39 mouse cellular contexts compared by ENCODE assay signal in genomic region chr1:133292608-133293007, GRCm38 (mm10). TPM values are rescaled to one million over a fixed set of nuclear protein-coding genes. Genes with fewer than 3 reads are reported as not detected.
DNase-seq lines count a peak whose midpoint lies in the region; ATAC-seq and TF ChIP-seq lines count a peak whose summit lies in the region.
"Had no signal": no experiment of that assay in that cellular context is flagged by ENCODE, and none has a peak within 500 bp of the region (broad histone marks: within the 10 kb centered on the region; RNA-seq: fewer than 3 reads in every experiment).

No protein-coding gene starts in this region.

- TF ChIP-seq CTCF in gastrocnemius, adult 2 months (IDR thresholded peaks at IDR 0.05): peak; percentile 26; the same call in 1 of the 2 replicates
- TF ChIP-seq CTCF in kidney, postnatal 0 days (IDR thresholded peaks at IDR 0.05; ENCODE audit: low read depth): peak; percentile 37; the same call in 1 of the 2 replicates

- H3K9ac ChIP-seq in kidney, postnatal 0 days (ENCODE audit: low read depth, low read length): no peak overlapping the region
- H3K9ac ChIP-seq: embryonic facial prominence, embryonic 13.5 days; hindbrain, embryonic 13.5 days; liver, embryonic 13.5 days; lung, embryonic 15.5 days; neural tube, embryonic 12.5 days had no signal

- H3K36me3 ChIP-seq in kidney, postnatal 0 days (ENCODE audit: insufficient read depth, low read length): 0 out of 2 replicates have a peak, but pooled peaks cover 11% of the 10 kb centered on the region
- H3K36me3 ChIP-seq: embryonic facial prominence, embryonic 13.5 days; G1E; liver, embryonic 13.5 days; lung, embryonic 15.5 days had no signal

- H3K9me3 ChIP-seq in kidney, postnatal 0 days (replicated peaks; ENCODE audit: low read length): no peaks in the 10 kb centered on the region
- H3K9me3 ChIP-seq: embryonic facial prominence, embryonic 13.5 days; forebrain, embryonic 10.5 days; G1E; hindbrain, embryonic 13.5 days; liver, embryonic 13.5 days; lung, embryonic 15.5 days; midbrain, embryonic 10.5 days; neural tube, embryonic 12.5 days had no signal

- H3K27me3 ChIP-seq in kidney, postnatal 0 days (ENCODE audit: insufficient read depth, low read length): 0 out of 2 replicates have a peak, but pooled peaks cover 3% of the 10 kb centered on the region
- H3K27me3 ChIP-seq: embryonic facial prominence, embryonic 13.5 days; hindbrain, embryonic 13.5 days; liver, embryonic 13.5 days; neural tube, embryonic 12.5 days had no signal

- DNase-seq in gastrocnemius, adult 2 months: no peak
- no peak for DNase-seq in gastrocnemius, adult 18-20 months (ENCODE audit: low spot score)
- no peak for DNase-seq in kidney, postnatal 0 days (ENCODE audit: low spot score)
- no peak for DNase-seq in kidney, postnatal 4 days
- DNase-seq in adipocyte (ENCODE audit: low spot score): peak; percentile 34
- peak; percentile 42 for DNase-seq in lung, postnatal 10 days
- no peak for DNase-seq in gastrocnemius, postnatal 36 days
- no peak for DNase-seq in cerebellum, adult 11 months
- DNase-seq: adrenal gland, postnatal 10 days; cerebellum, adult 9-11 months; gastrocnemius, postnatal 14 days; heart, adult 11 months; heart, postnatal 4 days; kidney, adult 8-10 months; kidney, postnatal 14 days; left cerebral cortex, postnatal 4 days; liver, embryonic 13.5 days; right cerebral cortex, adult 18-20 months; spleen, adult 18-20 months; thymus, adult 2 months; thymus, postnatal 36 days had no signal

- intact Hi-C loops in gastrocnemius, adult 2 months (cut with DNase I): no loop called here
- intact Hi-C loops in gastrocnemius, postnatal 36 days (cut with DNase I): no loop called here

- no peak overlapping the region for H3K4me2 ChIP-seq in kidney, postnatal 0 days (ENCODE audit: low read length)
- H3K4me2 ChIP-seq: embryonic facial prominence, embryonic 13.5 days; heart, embryonic 11.5 days; hindbrain, embryonic 13.5 days; liver, embryonic 13.5 days; lung, embryonic 15.5 days; neural tube, embryonic 12.5 days had no signal

- no peaks in the 10 kb centered on the region for H3K4me1 ChIP-seq in kidney, postnatal 0 days (replicated peaks; ENCODE audit: insufficient read depth, low read length)
- H3K4me1 ChIP-seq: liver, embryonic 13.5 days had no signal

- H3K4me3 ChIP-seq in gastrocnemius, adult 2 months: no peak overlapping the region
- no peak overlapping the region for H3K4me3 ChIP-seq in kidney, postnatal 0 days (replicated peaks; ENCODE audit: low read depth, low read length)
- H3K4me3 ChIP-seq: embryonic facial prominence, embryonic 13.5 days; forebrain, embryonic 10.5 days; hindbrain, embryonic 13.5 days; liver, embryonic 13.5 days; lung, embryonic 15.5 days; midbrain, embryonic 10.5 days; myocyte; neural tube, embryonic 12.5 days had no signal

- H3K27ac ChIP-seq in gastrocnemius, adult 2 months: no peak overlapping the region
- H3K27ac ChIP-seq in kidney, postnatal 0 days: no peak overlapping the region
- H3K27ac ChIP-seq: embryonic facial prominence, embryonic 13.5 days; forebrain, embryonic 10.5 days; hindbrain, embryonic 13.5 days; liver, embryonic 13.5 days; lung, embryonic 15.5 days; midbrain, embryonic 10.5 days; neural tube, embryonic 12.5 days had no signal

- no peak for ATAC-seq in kidney, postnatal 0 days (replicated peaks; ENCODE audit: low FRiP score, low read depth)
- ATAC-seq: forebrain, embryonic 16.5 days; inflammation-experienced regulatory T-cells, adult 6 months; midbrain, embryonic 16.5 days had no signal

RNA-seq across cellular contexts. Expression of gene Golt1a, which starts 17.0 kb away (rescaled TPM):
- total RNA-seq in gastrocnemius, adult 2 months (2021): not detected
- not detected for total RNA-seq in gastrocnemius, adult 18-20 months (2021)
- 15.4 and 20.6 TPM in 2 replicates for polyA plus RNA-seq in kidney, postnatal 0 days (2015; fragmentation: Nextera tagmentation; extraction: Ambion mirVana)
- total RNA-seq in gastrocnemius, postnatal 36 days (2021): not detected
- total RNA-seq: G1E; gastrocnemius, postnatal 14 days; heart, postnatal 4 days; layer of hippocampus, adult 18-20 months; layer of hippocampus, postnatal 25 days; megakaryocyte progenitor cell, adult 5-6 weeks had no signal
- polyA plus RNA-seq: embryonic facial prominence, embryonic 13.5 days; forebrain, embryonic 10.5 days; forebrain, embryonic 16.5 days; G1E; heart, embryonic 11.5 days; heart, embryonic 16.5 days; hindbrain, embryonic 13.5 days; inflammation-experienced regulatory T-cells, adult 6 months; limb, embryonic 14.5 days; midbrain, embryonic 10.5 days; midbrain, embryonic 16.5 days; myocyte; neural tube, embryonic 12.5 days had no signal

RNA-seq across cellular contexts. Expression of gene Kiss1, which starts 29.1 kb away (rescaled TPM):
- total RNA-seq in gastrocnemius, adult 2 months (2021): not detected
- total RNA-seq in gastrocnemius, adult 18-20 months (2021): not detected
- not detected in 2 replicates for polyA plus RNA-seq in kidney, postnatal 0 days (2015; fragmentation: Nextera tagmentation; extraction: Ambion mirVana)
- total RNA-seq in gastrocnemius, postnatal 36 days (2021): not detected
- total RNA-seq: adrenal gland, postnatal 10 days; G1E; gastrocnemius, postnatal 14 days; heart, postnatal 4 days; layer of hippocampus, adult 18-20 months; layer of hippocampus, postnatal 25 days; left cerebral cortex, adult 8-10 months; left cerebral cortex, postnatal 4 days; megakaryocyte progenitor cell, adult 5-6 weeks had no signal
- polyA plus RNA-seq: embryonic facial prominence, embryonic 13.5 days; forebrain, embryonic 10.5 days; G1E; heart, embryonic 11.5 days; heart, embryonic 16.5 days; inflammation-experienced regulatory T-cells, adult 6 months; limb, embryonic 14.5 days; liver, embryonic 13.5 days; midbrain, embryonic 10.5 days; midbrain, embryonic 16.5 days; myocyte; neural tube, embryonic 12.5 days; thymus, adult 2 months had no signal

RNA-seq across cellular contexts. Expression of gene Ren1, which starts 57.7 kb away (rescaled TPM):
- total RNA-seq in gastrocnemius, adult 2 months (2021): under 1 TPM in 1 of 2 experiments, not detected in 1; 0.15 TPM
- under 1 TPM in 1 of 2 experiments, not detected in 1; 0.46 TPM for total RNA-seq in gastrocnemius, adult 18-20 months (2021)
- polyA plus RNA-seq in kidney, postnatal 0 days (2015; fragmentation: Nextera tagmentation; extraction: Ambion mirVana): 463 and 484 TPM in 2 replicates
- not detected for total RNA-seq in gastrocnemius, postnatal 36 days (2021)
- total RNA-seq: G1E; gastrocnemius, postnatal 14 days; layer of hippocampus, postnatal 25 days; left cerebral cortex, adult 8-10 months; left cerebral cortex, postnatal 4 days; megakaryocyte progenitor cell, adult 5-6 weeks had no signal
- polyA plus RNA-seq: forebrain, embryonic 10.5 days; forebrain, embryonic 16.5 days; G1E; heart, embryonic 11.5 days; inflammation-experienced regulatory T-cells, adult 6 months; midbrain, embryonic 10.5 days; midbrain, embryonic 16.5 days; myocyte had no signal

Comparison
In these comparisons a context has a peak if more than half of its experiments do, and no peak if none do; other contexts are left out.
1. DNase-seq: peak in adipocyte (single experiment) and lung, postnatal 10 days (single experiment); none in gastrocnemius, adult 2 months (single experiment), gastrocnemius, adult 18-20 months (single experiment), kidney, postnatal 0 days (single experiment), kidney, postnatal 4 days (0 of 2), gastrocnemius, postnatal 36 days (0 of 2) and cerebellum, adult 11 months (single experiment).